Mouse (Mus musculus) E14TG2a.4 (cell line): ENCODE measurements around the gene N4bp1.

Source experiments
- H3K27me3 ChIP-seq: 2 replicates; pipeline ENCODE4 v1.6.1; 2014; ENCODE audit warnings: low read length, control low read depth; ENCODE audit not compliant: insufficient read depth
- H3K36me3 ChIP-seq: 2 replicates; pipeline ENCODE4 v1.6.1; 2014; ENCODE audit warnings: low read length, control low read depth; ENCODE audit not compliant: insufficient read depth
- H3K4me1 ChIP-seq: replicated peaks from 2 replicates; pipeline ENCODE4 v1.6.1; 2014; ENCODE audit warnings: low read depth, low read length, control low read depth
- H3K4me3 ChIP-seq: replicated peaks from 2 replicates; pipeline ENCODE4 v1.5.1; 2014; ENCODE audit warnings: mild to moderate bottlenecking, low read length
- H3K9me3 ChIP-seq: 2 replicates; pipeline ENCODE4 v1.6.1; 2014; ENCODE audit warnings: low read length, control low read depth
- CTCF ChIP-seq: conservative IDR thresholded peaks from 2 replicates; pipeline ENCODE4 v1.5.1; 2014; ENCODE audit warnings: low read length
- NANOG ChIP-seq: IDR thresholded peaks from 2 replicates; pipeline ENCODE4 v1.6.1; 2014; ENCODE audit warnings: borderline replicate concordance, low read length, mixed read lengths
- POU5F1 ChIP-seq: IDR thresholded peaks from 2 replicates; pipeline ENCODE4 v1.6.1; 2014; ENCODE audit warnings: low read length, borderline replicate concordance

N4bp1 gene

DNA sequence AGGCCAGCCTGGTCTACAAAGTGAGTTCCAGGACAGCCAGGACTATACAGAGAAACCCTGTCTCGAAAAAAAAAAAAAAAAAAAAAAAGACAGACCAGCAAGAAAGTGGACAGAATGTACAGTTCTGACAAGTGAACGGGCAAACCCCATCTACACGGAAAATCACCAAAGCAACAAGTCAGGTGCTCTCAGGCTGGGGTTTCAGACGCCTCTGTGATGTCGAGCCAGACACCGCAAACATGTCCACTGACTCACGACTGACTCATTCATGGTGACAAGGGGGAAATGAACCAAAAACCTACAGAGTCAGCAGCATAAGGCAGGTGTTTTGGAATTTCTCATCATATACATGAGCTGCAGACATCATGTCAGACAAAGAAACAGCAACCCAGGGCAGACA is 28.8 kb downstream of the N4bp1 start:
- TF ChIP-seq NANOG: no peak
- no peak for TF ChIP-seq POU5F1
- no peak for TF ChIP-seq CTCF
- no peak overlapping the region for H3K4me3 ChIP-seq
- H3K27me3 ChIP-seq: no peaks in the 10 kb centered on the region
- H3K36me3 ChIP-seq: peaks cover 99% of the 10 kb centered on the region
- H3K9me3 ChIP-seq: no peaks in the 10 kb centered on the region
- peaks cover 99% of the 10 kb centered on the region for H3K4me1 ChIP-seq

DNA sequence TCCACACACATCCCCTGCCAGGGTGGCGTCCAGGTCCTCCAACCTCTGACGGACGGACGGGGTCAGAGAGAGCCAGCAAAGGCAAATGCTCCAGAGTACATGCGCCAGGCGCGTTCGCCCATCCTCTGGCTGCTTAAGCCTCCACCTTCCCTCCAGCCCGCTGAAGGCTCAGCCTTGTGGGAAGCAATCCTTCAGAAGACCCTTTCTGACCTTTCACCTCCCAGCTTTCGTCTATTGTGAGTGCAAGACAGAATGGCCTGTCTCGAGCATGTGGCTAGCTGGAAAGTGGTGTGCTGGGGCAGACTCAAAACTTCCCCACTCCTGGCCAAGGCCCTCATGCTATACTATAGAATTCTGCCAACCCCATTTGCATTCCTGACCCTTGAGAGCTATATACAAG is 30.4 kb downstream of the N4bp1 start:
- Histone ChIP-seq H3K9me3 (no peaks in the 10 kb centered on the region), H3K36me3 (peaks cover 99% of the 10 kb centered on the region), H3K27me3 (no peaks in the 10 kb centered on the region), H3K4me1 (peaks cover 99% of the 10 kb centered on the region), H3K4me3 (peak overlapping the region; percentile 21; the same call in 1 of the 2 replicates)
- TF ChIP-seq NANOG (no peak), CTCF (no peak)

DNA sequence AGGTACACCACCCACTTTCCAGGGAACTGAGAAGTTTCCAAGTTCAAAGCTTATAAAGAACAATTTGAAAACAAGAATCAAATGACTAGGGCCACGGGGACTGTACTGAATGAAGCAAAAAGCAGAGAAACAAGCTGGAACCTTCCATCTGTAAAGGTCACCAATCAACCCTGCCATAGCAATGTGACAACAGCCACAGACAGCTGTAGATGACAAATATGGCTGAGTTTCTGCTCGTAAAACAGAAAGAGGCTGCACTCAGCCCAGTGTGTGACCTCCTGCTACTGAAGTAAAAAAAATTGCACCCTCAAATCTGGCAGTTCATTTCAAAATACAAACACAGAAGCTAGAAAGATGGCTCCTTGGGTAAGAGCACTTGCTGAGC is 31.1 kb downstream of the N4bp1 start:
- H3K4me1 ChIP-seq: peaks cover 95% of the 10 kb centered on the region
- no peaks in the 10 kb centered on the region for H3K27me3 ChIP-seq
- TF ChIP-seq POU5F1 (no peak), NANOG (no peak), CTCF (no peak)
- H3K36me3 ChIP-seq: peaks cover 97% of the 10 kb centered on the region
- H3K4me3 ChIP-seq: no peak overlapping the region
- no peaks in the 10 kb centered on the region for H3K9me3 ChIP-seq

DNA sequence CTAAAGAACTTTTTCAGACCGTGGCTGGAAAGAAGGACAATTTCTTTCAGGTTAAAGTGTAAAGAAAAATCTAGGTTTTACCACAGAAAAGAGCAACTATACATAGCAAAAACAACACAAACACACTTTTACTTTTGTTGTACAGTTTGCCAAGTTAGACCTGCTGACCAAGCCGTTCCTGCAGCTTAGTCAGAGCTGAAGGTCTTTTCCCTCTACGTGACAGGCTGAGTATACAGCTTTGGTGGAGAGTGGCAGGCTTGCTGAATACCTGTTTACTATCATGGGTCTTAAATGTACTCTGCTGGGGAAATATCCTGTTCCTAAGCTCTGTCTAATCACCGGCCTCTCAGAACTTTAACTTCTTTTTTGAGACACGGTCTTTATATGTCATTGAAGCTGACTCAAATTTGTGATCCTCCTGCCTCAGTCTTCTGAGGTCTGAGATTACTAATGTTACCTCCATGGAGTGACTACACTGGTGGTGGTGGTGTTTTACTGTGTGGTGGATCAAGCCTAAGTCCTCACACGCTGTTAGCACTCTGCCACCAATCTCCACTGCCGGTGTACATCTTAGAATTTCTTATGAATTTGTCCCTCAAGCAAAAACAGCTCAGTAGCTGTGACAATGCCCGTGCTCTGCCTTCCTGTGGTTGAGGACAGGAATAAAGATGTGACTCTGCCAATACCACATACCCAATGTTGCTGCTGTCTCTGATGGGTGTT is 31.6 kb downstream of the N4bp1 start:
- H3K4me3 ChIP-seq: no peak overlapping the region
- H3K27me3 ChIP-seq: no peaks in the 10 kb centered on the region
- H3K36me3 ChIP-seq: peaks cover 97% of the 10 kb centered on the region
- no peaks in the 10 kb centered on the region for H3K9me3 ChIP-seq
- TF ChIP-seq CTCF (no peak), NANOG (no peak), POU5F1 (no peak)
- peaks cover 95% of the 10 kb centered on the region for H3K4me1 ChIP-seq

DNA sequence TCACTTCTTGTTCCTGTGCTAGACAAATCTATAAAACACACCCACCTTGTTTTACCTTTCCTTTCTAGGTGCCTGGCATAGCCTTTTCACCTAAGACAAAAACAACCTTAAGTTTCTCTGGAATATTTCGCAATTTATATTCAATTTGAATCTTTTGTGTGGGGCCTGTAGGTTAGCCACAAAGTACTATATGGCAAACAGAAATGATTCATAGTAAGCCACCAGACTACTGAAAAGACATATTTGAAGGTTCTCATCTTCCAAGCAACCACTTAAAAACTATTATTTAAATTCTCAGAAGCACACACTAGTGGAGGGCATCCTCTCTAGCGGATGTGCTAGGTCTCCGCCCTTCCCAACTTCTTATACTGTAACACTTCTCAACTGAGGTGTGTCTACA is 32.6 kb downstream of the N4bp1 start:
- Histone ChIP-seq H3K36me3 (peaks cover 97% of the 10 kb centered on the region), H3K27me3 (no peaks in the 10 kb centered on the region), H3K9me3 (no peaks in the 10 kb centered on the region), H3K4me3 (no peak overlapping the region), H3K4me1 (peaks cover 95% of the 10 kb centered on the region)
- TF ChIP-seq NANOG (no peak), CTCF (no peak), POU5F1 (no peak)

DNA sequence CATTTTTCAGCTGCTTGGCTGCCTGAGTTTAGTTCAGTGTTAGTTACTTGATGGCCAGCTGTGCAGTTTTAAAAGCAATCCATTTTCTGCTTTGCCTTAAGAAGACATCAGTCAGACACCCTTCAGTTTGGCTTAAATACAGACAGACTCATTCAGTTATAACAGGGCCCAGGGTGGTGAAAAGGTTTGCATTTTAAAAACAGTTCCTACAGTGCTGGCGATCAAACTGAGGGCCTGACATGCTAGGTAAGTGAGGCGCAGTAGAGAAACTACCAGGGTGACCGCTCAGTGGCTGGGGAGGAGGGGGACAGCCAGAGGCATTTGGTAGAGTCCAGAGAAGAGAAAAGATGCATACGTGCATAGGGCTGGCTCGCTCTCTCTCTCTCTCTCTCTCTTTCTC is 36.2 kb downstream of the N4bp1 start:
- Histone ChIP-seq H3K9me3 (no peaks in the 10 kb centered on the region), H3K4me3 (no peak overlapping the region), H3K27me3 (no peaks in the 10 kb centered on the region), H3K36me3 (peaks cover 97% of the 10 kb centered on the region), H3K4me1 (peaks cover 92% of the 10 kb centered on the region)
- TF ChIP-seq POU5F1 (no peak), CTCF (no peak), NANOG (no peak)

DNA sequence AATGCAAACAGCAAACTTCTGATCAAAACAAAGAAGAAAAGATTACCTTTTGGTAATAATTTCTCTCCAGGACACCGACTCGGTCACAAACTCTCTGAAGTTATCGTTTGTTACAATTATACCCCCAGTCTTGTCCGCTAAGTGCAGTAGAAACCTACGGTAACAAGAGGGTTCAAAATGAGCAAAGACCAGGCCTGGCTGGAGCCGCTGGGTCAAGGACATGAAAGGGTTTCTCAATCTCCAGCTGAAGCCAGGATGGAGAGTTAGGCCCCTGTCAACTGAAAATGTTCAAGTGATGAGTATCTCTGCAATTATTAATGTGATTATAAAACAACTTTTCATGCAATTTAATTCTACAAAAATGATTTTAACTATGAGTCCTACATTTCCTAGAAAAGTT is 36.7 kb downstream of the N4bp1 start:
- no peak overlapping the region for H3K4me3 ChIP-seq
- H3K36me3 ChIP-seq: peaks cover 97% of the 10 kb centered on the region
- H3K9me3 ChIP-seq: no peaks in the 10 kb centered on the region
- H3K4me1 ChIP-seq: peaks cover 92% of the 10 kb centered on the region
- TF ChIP-seq CTCF: no peak
- TF ChIP-seq NANOG: no peak
- TF ChIP-seq POU5F1: no peak
- H3K27me3 ChIP-seq: no peaks in the 10 kb centered on the region

DNA sequence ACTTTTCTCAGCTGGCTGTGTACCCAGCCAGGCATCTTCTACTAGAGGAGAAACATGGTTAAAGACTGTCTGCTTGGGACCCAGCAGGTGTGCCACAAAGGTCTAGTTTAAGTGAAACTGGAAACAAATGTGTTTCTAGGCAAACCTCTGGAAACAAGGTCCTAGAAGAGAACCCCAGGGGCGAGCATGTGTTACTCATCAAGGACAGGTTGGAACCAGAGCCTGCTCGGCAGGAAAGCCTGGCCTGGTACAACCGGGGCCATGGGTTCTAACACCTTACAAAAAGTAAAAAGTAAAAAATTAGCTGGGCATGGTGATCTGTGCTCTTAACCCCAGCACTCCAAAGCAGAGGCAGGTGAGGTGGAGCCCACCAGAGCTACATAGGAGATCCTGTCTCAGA is 38.0 kb downstream of the N4bp1 start:
- H3K36me3 ChIP-seq: peaks cover 97% of the 10 kb centered on the region
- no peaks in the 10 kb centered on the region for H3K27me3 ChIP-seq
- H3K4me1 ChIP-seq: peaks cover 92% of the 10 kb centered on the region
- no peaks in the 10 kb centered on the region for H3K9me3 ChIP-seq
- no peak overlapping the region for H3K4me3 ChIP-seq
- no peak for TF ChIP-seq NANOG
- no peak for TF ChIP-seq CTCF
- no peak for TF ChIP-seq POU5F1

DNA sequence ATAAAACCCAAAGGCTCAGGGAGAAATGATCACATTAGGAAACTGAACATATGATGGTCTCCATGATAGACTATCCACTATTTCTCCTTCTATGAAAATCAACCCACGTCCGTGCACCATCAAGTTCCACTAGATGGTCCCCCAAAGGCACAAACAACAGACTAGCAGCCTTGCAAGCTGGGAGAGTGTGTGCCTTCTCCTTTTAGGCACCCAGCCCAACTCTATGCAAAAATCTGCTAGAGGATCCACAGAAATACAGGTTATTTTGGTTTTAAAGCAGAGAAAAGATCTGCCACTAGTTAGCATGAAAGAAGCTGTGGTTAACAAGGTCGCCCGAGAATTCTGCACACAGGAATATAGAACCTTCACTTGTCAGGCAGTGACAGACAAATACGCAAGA is 39.2 kb downstream of the N4bp1 start:
- TF ChIP-seq NANOG (no peak), POU5F1 (no peak), CTCF (no peak)
- Histone ChIP-seq H3K9me3 (no peaks in the 10 kb centered on the region), H3K36me3 (peaks cover 97% of the 10 kb centered on the region), H3K4me3 (no peak overlapping the region), H3K27me3 (no peaks in the 10 kb centered on the region), H3K4me1 (peaks cover 93% of the 10 kb centered on the region)
